Mouse (Mus musculus) c-Kit-positive CD71-positive TER-119-positive erythroid progenitor cells, embryonic 14.5 days (primary cell): Measurements from ENCODE around the gene Prss12.

Experiments used
- DNase-seq: peaks from one replicate; pipeline ENCODE4 v3.0.0-alpha.2; 2013; ENCODE audit warnings: low spot score

Gene Prss12

GRCm38 (mm10) chr3:123446708-123447537, at the start of gene Prss12:
Prss12 (plus strand) TSS chr3:123446913.
- no peak for DNase-seq

GRCm38 (mm10) chr3:123397562-123398481, 48.9 kb upstream of the Prss12 start:
- DNase-seq = no peak

GRCm38 (mm10) chr3:123404945-123405344, 41.8 kb upstream of the Prss12 start:
- no peak for DNase-seq

- no peak for DNase-seq
Measured at GRCm38 (mm10) chr3:123411821-123412578, 34.7 kb upstream of the Prss12 start.

- DNase-seq = no peak
Measured at GRCm38 (mm10) chr3:123413173-123413572, 33.5 kb upstream of the Prss12 start.

GRCm38 (mm10) chr3:123425647-123426046, 21.1 kb upstream of the Prss12 start:
- no peak for DNase-seq

GRCm38 (mm10) chr3:123428005-123428404, 18.7 kb upstream of the Prss12 start:
- no peak for DNase-seq

- DNase-seq = no peak
Measured at GRCm38 (mm10) chr3:123429597-123430458, 16.9 kb upstream of the Prss12 start.

GRCm38 (mm10) chr3:123431951-123432674, 14.6 kb upstream of the Prss12 start:
- DNase-seq = peak; percentile 9

GRCm38 (mm10) chr3:123433362-123433761, 13.4 kb upstream of the Prss12 start:
- DNase-seq = no peak

GRCm38 (mm10) chr3:123437608-123438007, 9.1 kb upstream of the Prss12 start:
- no peak for DNase-seq

- DNase-seq = no peak
Measured at GRCm38 (mm10) chr3:123440490-123440889, 6.2 kb upstream of the Prss12 start.

GRCm38 (mm10) chr3:123444466-123444865, 2.2 kb upstream of the Prss12 start:
- no peak for DNase-seq

- no peak for DNase-seq
Measured at GRCm38 (mm10) chr3:123447538-123448059, 886 bp downstream of the Prss12 start.

- no peak for DNase-seq
Measured at GRCm38 (mm10) chr3:123448096-123448495, 1.4 kb downstream of the Prss12 start.

- DNase-seq = no peak
Measured at GRCm38 (mm10) chr3:123450107-123450506, 3.4 kb downstream of the Prss12 start.

GRCm38 (mm10) chr3:123452904-123453303, 6.2 kb downstream of the Prss12 start:
- no peak for DNase-seq

- no peak for DNase-seq
Measured at GRCm38 (mm10) chr3:123459492-123459891, 12.8 kb downstream of the Prss12 start.

GRCm38 (mm10) chr3:123460436-123460835, 13.7 kb downstream of the Prss12 start:
- no peak for DNase-seq

- no peak for DNase-seq
Measured at GRCm38 (mm10) chr3:123462264-123462663, 15.6 kb downstream of the Prss12 start.
